Mouse (Mus musculus) liver, postnatal 0 days (tissue): Measurements from ENCODE around the gene Adora2a.

ENCODE experiments used
- CTCF ChIP-seq: sonication (generic); IDR thresholded peaks from 2 replicates; pipeline ENCODE4 v1.5.1; 2016; ENCODE audit warnings: antibody characterized with exemption, low read depth
- EP300 ChIP-seq: IDR thresholded peaks from 2 replicates; pipeline ENCODE4 v1.6.1; 2016; ENCODE audit warnings: antibody characterized with exemption, low read depth, mild to moderate bottlenecking

GRCm38 (mm10) chr10:75316872-75316907, at the start of gene Adora2a:
- TF ChIP-seq CTCF (no peak), EP300 (no peak)
